Mouse (Mus musculus) embryonic facial prominence, embryonic 14.5 days (tissue): ENCODE results near the gene 5730455P16Rik. TPM values are rescaled to one million over a fixed set of nuclear protein-coding genes. Genes with fewer than 3 reads are reported as not detected.
"Not testable (repeated sequence)": the region's sequence is repeated elsewhere in the genome, so short reads cannot be mapped to it uniquely, and the experiment has no call there.

Experiments used
- ATAC-seq: fragments of 200-750 bp; cut with Nextera tagmentation; 2 replicates; pipeline ENCODE4 v1.8.0; 2017; ENCODE audit warnings: low read depth, moderate number of reproducible peaks, moderate TSS enrichment
- DNase-seq: peaks from one replicate; pipeline ENCODE4 v3.0.0-alpha.2; 2015; ENCODE audit warnings: low spot score
- H3K27ac ChIP-seq: fragments of 300-500 bp; sonication (generic); replicated peaks from 2 replicates; pipeline ENCODE4 v1.5.1; 2014; ENCODE audit warnings: low read depth, mild to moderate bottlenecking, low read length, moderate library complexity
- H3K27me3 ChIP-seq: fragments of 300-500 bp; sonication (generic); replicated peaks from 2 replicates; pipeline ENCODE4 v1.6.1; 2014; ENCODE audit warnings: low read length; ENCODE audit not compliant: control insufficient read depth, insufficient read depth
- H3K36me3 ChIP-seq: fragments of 300-500 bp; sonication (generic); 2 replicates; pipeline ENCODE4 v1.6.1; 2014; ENCODE audit warnings: low read length, mixed read lengths; ENCODE audit not compliant: control insufficient read depth, insufficient read depth
- H3K4me1 ChIP-seq: fragments of 300-500 bp; sonication (generic); 2 replicates; pipeline ENCODE4 v1.6.1; 2014; ENCODE audit warnings: antibody characterized with exemption, low read length; ENCODE audit not compliant: control insufficient read depth, insufficient read depth
- H3K4me2 ChIP-seq: fragments of 300-500 bp; sonication (generic); 2 replicates; pipeline ENCODE4 v1.6.1; 2014; ENCODE audit warnings: low read depth, mild to moderate bottlenecking, low read length, moderate library complexity, mixed read lengths
- H3K4me3 ChIP-seq: fragments of 300-500 bp; sonication (generic); 2 replicates; pipeline ENCODE4 v1.5.1; 2014; ENCODE audit warnings: low read depth, mild to moderate bottlenecking, low read length
- H3K9ac ChIP-seq: fragments of 300-500 bp; sonication (generic); 2 replicates; pipeline ENCODE4 v1.6.1; 2014; ENCODE audit warnings: low read depth, mild to moderate bottlenecking, low read length, moderate library complexity, mixed read lengths
- H3K9me3 ChIP-seq: fragments of 300-500 bp; sonication (generic); 2 replicates; pipeline ENCODE4 v1.6.1; 2016; ENCODE audit warnings: low read length; ENCODE audit not compliant: control insufficient read depth
- WGBS: fragments of 180-500 bp; shearing (Covaris S2); extraction: QIAGEN DNeasy Blood & Tissue Kit; methylation state at CpG from one replicate; pipeline ENCODE4 v1.1.7; 2014; 5-methylcytosine and 5-hydroxymethylcytosine counted together
- polyA plus RNA-seq: library from polyadenylated mRNA; unstranded; fragments of >200 nt; fragmentation: Nextera tagmentation; extraction: Ambion mirVana; gene quantifications from 2 replicates; pipeline ENCODE4 v1.2.1, GENCODE M21; 2014

5730455P16Rik gene
- polyA plus RNA-seq, 1 experiment from 2014 or later: 20.8 TPM

GRCm38 (mm10) chr11:80384461-80384860, 6.6 kb upstream of the 5730455P16Rik start:
- DNase-seq (no peak), ATAC-seq (no peak)
- no peaks in the 10 kb centered on the region for H3K9me3 ChIP-seq
- H3K9ac ChIP-seq: peak overlapping the region; percentile 99
- no peaks in the 10 kb centered on the region for H3K27me3 ChIP-seq
- peak overlapping the region; percentile 98 for H3K4me3 ChIP-seq
- peak overlapping the region; percentile 96 for H3K4me2 ChIP-seq
- peaks cover 26% of the 10 kb centered on the region for H3K4me1 ChIP-seq
- H3K36me3 ChIP-seq: peaks cover 49% of the 10 kb centered on the region
- no peak overlapping the region for H3K27ac ChIP-seq

GRCm38 (mm10) chr11:80383626-80384046, 5.8 kb upstream of the 5730455P16Rik start:
- Histone ChIP-seq H3K4me1 (peaks cover 26% of the 10 kb centered on the region), H3K9ac (peak overlapping the region; percentile 99), H3K36me3 (peaks cover 42% of the 10 kb centered on the region), H3K4me3 (peak overlapping the region; percentile 98), H3K9me3 (no peaks in the 10 kb centered on the region), H3K27me3 (no peaks in the 10 kb centered on the region), H3K4me2 (peak overlapping the region; percentile 96), H3K27ac (peak overlapping the region; percentile 94)
- ATAC-seq (peak; percentile 13; the same call in 1 of the 2 replicates), DNase-seq (peak; percentile 30)
- WGBS: 0% methylated on average over 20 of the region's 20 CpGs

- Histone ChIP-seq H3K27ac (peak within 1 kb of the TSS; percentile 94), H3K36me3 (peaks cover 36% of the 10 kb centered on the region), H3K9ac (peak within 1 kb of the TSS; percentile 99), H3K9me3 (no peaks in the 10 kb centered on the region), H3K4me2 (peak within 1 kb of the TSS; percentile 96), H3K4me3 (peak within 1 kb of the TSS; percentile 98), H3K4me1 (peaks cover 26% of the 10 kb centered on the region), H3K27me3 (no peaks in the 10 kb centered on the region)
- ATAC-seq (peak; percentile 96), DNase-seq (peak; percentile 99)
- under 1% methylated on average over 33 of the region's 33 CpGs for WGBS
Measured at GRCm38 (mm10) chr11:80383019-80383625, 5.3 kb upstream of the 5730455P16Rik start, which contains the start of gene Zfp207. Zfp207 (plus strand) TSS chr11:80383279.

GRCm38 (mm10) chr11:80382626-80383018, 4.8 kb upstream of the 5730455P16Rik start:
- peak; percentile 38 for DNase-seq
- Histone ChIP-seq H3K27ac (peak overlapping the region; percentile 94), H3K4me2 (peak overlapping the region; percentile 77), H3K4me3 (peak overlapping the region; percentile 98), H3K4me1 (peaks cover 26% of the 10 kb centered on the region), H3K27me3 (no peaks in the 10 kb centered on the region), H3K9me3 (no peaks in the 10 kb centered on the region), H3K9ac (peak overlapping the region; percentile 99), H3K36me3 (peaks cover 31% of the 10 kb centered on the region)
- 5% methylated on average over 12 of the region's 12 CpGs for WGBS
- peak; percentile 7; the same call in 1 of the 2 replicates for ATAC-seq

GRCm38 (mm10) chr11:80379184-80379583, 1.4 kb upstream of the 5730455P16Rik start:
- 87% methylated on average over 7 of the region's 7 CpGs for WGBS

GRCm38 (mm10) chr11:80378452-80379068, 726 bp upstream of the 5730455P16Rik start:
- not testable (repeated sequence) for ATAC-seq, H3K27me3 ChIP-seq, H3K9me3 ChIP-seq, DNase-seq, H3K4me1 ChIP-seq
- Histone ChIP-seq H3K27ac (peak overlapping the region; percentile 80; the same call in 1 of the 2 replicates), H3K4me3 (peak overlapping the region; percentile 83), H3K9ac (peak overlapping the region; percentile 97), H3K4me2 (peak overlapping the region; percentile 86), H3K36me3 (peaks cover 15% of the 10 kb centered on the region)
- 55% methylated on average over 2 of the region's 2 CpGs for WGBS

More at GRCm38 (mm10) chr11:80379184-80379583, 1.4 kb upstream of the 5730455P16Rik start:
- H3K27ac ChIP-seq, H3K4me3 ChIP-seq, H3K4me2 ChIP-seq, H3K27me3 ChIP-seq, H3K36me3 ChIP-seq, ATAC-seq, H3K4me1 ChIP-seq, DNase-seq, H3K9ac ChIP-seq, H3K9me3 ChIP-seq: not testable (repeated sequence)

GRCm38 (mm10) chr11:80376651-80377050, 1.2 kb downstream of the 5730455P16Rik start:
- H3K4me3 ChIP-seq: no peak overlapping the region

GRCm38 (mm10) chr11:80368949-80369348, 8.9 kb downstream of the 5730455P16Rik start:
- Histone ChIP-seq H3K4me2 (no peak overlapping the region), H3K27ac (no peak overlapping the region), H3K27me3 (no peaks in the 10 kb centered on the region), H3K9ac (no peak overlapping the region), H3K9me3 (no peaks in the 10 kb centered on the region), H3K4me3 (no peak overlapping the region), H3K4me1 (no peaks in the 10 kb centered on the region), H3K36me3 (peaks cover 82% of the 10 kb centered on the region)
- DNase-seq (no peak), ATAC-seq (no peak)
- WGBS: 77% methylated on average over 1 of the region's 1 CpGs

More at GRCm38 (mm10) chr11:80376651-80377050, 1.2 kb downstream of the 5730455P16Rik start:
- H3K9me3 ChIP-seq: no peaks in the 10 kb centered on the region
- no peak for ATAC-seq
- peak overlapping the region; percentile 97; the same call in 1 of the 2 replicates for H3K9ac ChIP-seq
- H3K27me3 ChIP-seq: no peaks in the 10 kb centered on the region
- H3K4me2 ChIP-seq: no peak overlapping the region
- no peak overlapping the region for H3K27ac ChIP-seq
- WGBS: 59% methylated on average over 4 of the region's 4 CpGs
- peaks cover 5% of the 10 kb centered on the region; the same call in 1 of the 2 replicates for H3K4me1 ChIP-seq
- H3K36me3 ChIP-seq: peaks cover 31% of the 10 kb centered on the region
- no peak for DNase-seq
